Mouse (Mus musculus) heart, adult 2 months (tissue): Measurements from ENCODE around the gene Fam155a. TPM values are rescaled to one million over a fixed set of nuclear protein-coding genes. Genes with fewer than 3 reads are reported as not detected.

ENCODE experiments used
- DNase-seq, 2 experiments: peaks; one replicate each; pipeline ENCODE4 v3.0.0; 2021
- H3K27ac ChIP-seq: fragments of 200-600 bp; 2 replicates; pipeline ENCODE4 v1.8.1; 2022
- H3K27me3 ChIP-seq: fragments of 200-500 bp; 2 replicates; pipeline ENCODE4 v1.6.1; 2012; ENCODE audit warnings: mild to moderate bottlenecking, low read length, inconsistent platforms, mixed read lengths; ENCODE audit not compliant: control insufficient read depth, insufficient read depth
- H3K36me3 ChIP-seq: fragments of 200-500 bp; 2 replicates; pipeline ENCODE4 v1.6.1; 2012; ENCODE audit warnings: low read length, inconsistent platforms; ENCODE audit not compliant: control insufficient read depth, insufficient read depth
- H3K4me1 ChIP-seq: fragments of 200-500 bp; 2 replicates; pipeline ENCODE4 v1.6.1; 2011; ENCODE audit warnings: low read length; ENCODE audit not compliant: control insufficient read depth, insufficient read depth
- H3K4me3 ChIP-seq: fragments of 200-600 bp; 2 replicates; pipeline ENCODE4 v1.8.1; 2022
- H3K79me2 ChIP-seq: fragments of 200-500 bp; replicated peaks from 2 replicates; pipeline ENCODE4 v1.6.1; 2012; ENCODE audit warnings: mild to moderate bottlenecking, inconsistent platforms, low read length, moderate library complexity, mixed read lengths; ENCODE audit not compliant: control insufficient read depth, insufficient read depth
- H3K9ac ChIP-seq: fragments of 200-500 bp; 2 replicates; pipeline ENCODE4 v1.6.1; 2012; ENCODE audit warnings: low read depth, mild to moderate bottlenecking, control low read depth, inconsistent platforms, low read length, mixed read lengths
- CTCF ChIP-seq: fragments of 200-600 bp; IDR thresholded peaks from 2 replicates; pipeline ENCODE4 v1.8.1; 2022; ENCODE audit warnings: antibody characterized with exemption, mild to moderate bottlenecking, moderate library complexity
- EP300 ChIP-seq: fragments of 200-500 bp; IDR thresholded peaks from 2 replicates; pipeline ENCODE4 v1.6.1; 2011; ENCODE audit warnings: low read depth, low read length, control low read depth; ENCODE audit not compliant: insufficient read depth
- POLR2A ChIP-seq: fragments of 200-500 bp; IDR thresholded peaks from 2 replicates; pipeline ENCODE4 v1.6.1; 2011; ENCODE audit warnings: mild to moderate bottlenecking, low read depth, low read length, control low read depth; ENCODE audit not compliant: insufficient read depth
- WGBS: fragments of 180-500 bp; shearing (Covaris S2); methylation state at CpG from one replicate; pipeline ENCODE4 v1.1.7; 2018; 5-methylcytosine and 5-hydroxymethylcytosine counted together
- intact Hi-C: fragments of 180-260 bp; cut with DNase I; formaldehyde crosslinking; loops from one replicate; pipeline ENCODE4 v1.15.1; 2025
- polyA plus RNA-seq: library from polyadenylated mRNA; depleted of rRNA; stranded (reverse); fragments of >200 nt; gene quantifications from 2 replicates; pipeline ENCODE4 v1.2.3, GENCODE M21; 2012
- total RNA-seq, 2 experiments: library from RNA; stranded (reverse); gene quantifications; 2 replicates each; pipeline ENCODE4 v1.2.3; 2021

Fam155a gene
- total and polyA plus RNA-seq, 3 experiments: 0.08 TPM; not detected in 2

DNA sequence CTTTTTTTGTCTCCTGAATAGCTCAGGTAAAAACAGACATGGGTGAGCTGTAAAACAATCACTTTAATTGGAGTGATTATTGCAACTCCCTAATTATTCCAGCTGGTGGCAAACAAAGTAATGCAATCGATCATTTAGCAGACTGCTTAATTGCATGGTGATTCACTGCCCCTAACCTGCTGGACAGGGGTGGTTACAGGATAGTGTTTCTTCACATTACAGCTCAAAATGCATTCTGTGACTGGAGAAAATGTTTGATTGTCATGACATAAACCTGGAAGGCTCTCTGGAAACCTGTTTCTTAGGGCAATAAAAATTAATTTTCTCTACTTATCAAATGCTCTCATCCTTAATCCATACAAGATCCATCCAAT, 276.7 kb downstream of the Fam155a start:
- H3K4me3 ChIP-seq: no peak overlapping the region
- no peaks in the 10 kb centered on the region for H3K79me2 ChIP-seq
- TF ChIP-seq CTCF: no peak
- TF ChIP-seq POLR2A: no peak
- TF ChIP-seq EP300: no peak
- intact Hi-C loops: no loop called here
- H3K27ac ChIP-seq: no peak overlapping the region
- H3K4me1 ChIP-seq: no peaks in the 10 kb centered on the region
- 69% methylated on average over 1 of the region's 1 CpGs for WGBS
- no peak for DNase-seq
- no peak overlapping the region for H3K9ac ChIP-seq
- no peaks in the 10 kb centered on the region for H3K27me3 ChIP-seq
- no peaks in the 10 kb centered on the region for H3K36me3 ChIP-seq

- 64% methylated on average over 8 of the region's 8 CpGs for WGBS
- no peaks in the 10 kb centered on the region for H3K4me1 ChIP-seq
- H3K27me3 ChIP-seq: no peaks in the 10 kb centered on the region
- no peak overlapping the region for H3K4me3 ChIP-seq
- H3K36me3 ChIP-seq: no peaks in the 10 kb centered on the region
- no peak for DNase-seq
- no peaks in the 10 kb centered on the region for H3K79me2 ChIP-seq
- H3K27ac ChIP-seq: no peak overlapping the region
- TF ChIP-seq EP300 (no peak), POLR2A (no peak), CTCF (no peak)
- no peak overlapping the region for H3K9ac ChIP-seq
- intact Hi-C loops: no loop called here
Measured at GRCm38 (mm10) chr8:9493557-9494224, 277.3 kb downstream of the Fam155a start.

- intact Hi-C loops: no loop called here
- WGBS: 69% methylated on average over 5 of the region's 5 CpGs
- Histone ChIP-seq H3K79me2 (no peaks in the 10 kb centered on the region), H3K36me3 (no peaks in the 10 kb centered on the region), H3K4me1 (no peaks in the 10 kb centered on the region), H3K27ac (no peak overlapping the region), H3K4me3 (no peak overlapping the region), H3K9ac (no peak overlapping the region), H3K27me3 (no peaks in the 10 kb centered on the region)
- no peak for DNase-seq
- TF ChIP-seq POLR2A (no peak), CTCF (no peak), EP300 (no peak)
Measured at GRCm38 (mm10) chr8:9482565-9482964, 288.4 kb downstream of the Fam155a start.

DNA sequence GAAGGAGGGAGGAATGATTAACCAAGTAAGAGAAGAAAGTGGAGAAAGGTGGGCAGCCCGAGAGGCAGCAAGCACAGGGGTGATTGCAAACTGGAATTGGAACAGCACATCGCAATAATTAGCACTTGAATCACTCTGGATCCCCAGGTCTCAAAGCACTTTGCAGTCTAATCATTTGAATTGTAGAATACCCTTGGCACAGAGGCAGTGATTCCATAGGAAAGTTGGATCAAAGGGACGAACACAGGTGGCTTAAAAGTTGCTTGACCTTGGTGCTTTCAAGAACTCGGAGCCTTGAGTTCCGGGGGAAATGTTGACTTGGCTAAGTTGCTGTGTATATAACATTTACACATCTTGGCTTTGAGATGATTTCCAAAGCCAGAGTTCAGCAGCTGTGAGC, 299.7 kb downstream of the Fam155a start:
- H3K79me2 ChIP-seq: no peaks in the 10 kb centered on the region
- no peaks in the 10 kb centered on the region for H3K36me3 ChIP-seq
- no peak overlapping the region for H3K4me3 ChIP-seq
- H3K9ac ChIP-seq: no peak overlapping the region
- DNase-seq: no peak
- no peaks in the 10 kb centered on the region for H3K27me3 ChIP-seq
- no peak overlapping the region for H3K27ac ChIP-seq
- TF ChIP-seq CTCF (no peak), EP300 (no peak), POLR2A (no peak)
- no peaks in the 10 kb centered on the region for H3K4me1 ChIP-seq
- WGBS: 61% methylated on average over 5 of the region's 5 CpGs
- intact Hi-C loops: no loop called here

DNA sequence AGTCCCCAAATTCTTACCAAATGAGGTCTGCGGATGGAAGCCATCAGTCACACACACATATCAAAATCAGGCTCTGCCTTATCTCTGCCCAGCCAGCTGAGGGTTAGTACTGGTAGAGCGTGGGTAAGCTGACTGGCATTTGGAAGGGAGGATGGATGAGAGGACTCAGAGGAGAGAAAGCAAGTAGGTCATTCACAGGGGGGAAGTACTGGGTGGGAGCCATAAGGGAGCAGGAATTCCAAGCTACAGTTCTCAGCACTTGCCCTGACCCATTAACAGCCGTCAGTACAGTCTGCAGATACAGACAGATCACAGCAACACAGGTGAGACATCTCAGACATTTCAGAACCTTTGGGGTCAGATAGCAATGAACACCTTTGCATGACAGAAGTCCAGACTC, 300.8 kb downstream of the Fam155a start:
- no peak overlapping the region for H3K9ac ChIP-seq
- WGBS: 43% methylated on average over 3 of the region's 3 CpGs
- H3K4me1 ChIP-seq: no peaks in the 10 kb centered on the region
- no peaks in the 10 kb centered on the region for H3K27me3 ChIP-seq
- intact Hi-C loops: no loop called here
- DNase-seq: no peak
- TF ChIP-seq CTCF (no peak), POLR2A (no peak), EP300 (no peak)
- no peak overlapping the region for H3K4me3 ChIP-seq
- no peaks in the 10 kb centered on the region for H3K79me2 ChIP-seq
- no peak overlapping the region for H3K27ac ChIP-seq
- no peaks in the 10 kb centered on the region for H3K36me3 ChIP-seq

DNA sequence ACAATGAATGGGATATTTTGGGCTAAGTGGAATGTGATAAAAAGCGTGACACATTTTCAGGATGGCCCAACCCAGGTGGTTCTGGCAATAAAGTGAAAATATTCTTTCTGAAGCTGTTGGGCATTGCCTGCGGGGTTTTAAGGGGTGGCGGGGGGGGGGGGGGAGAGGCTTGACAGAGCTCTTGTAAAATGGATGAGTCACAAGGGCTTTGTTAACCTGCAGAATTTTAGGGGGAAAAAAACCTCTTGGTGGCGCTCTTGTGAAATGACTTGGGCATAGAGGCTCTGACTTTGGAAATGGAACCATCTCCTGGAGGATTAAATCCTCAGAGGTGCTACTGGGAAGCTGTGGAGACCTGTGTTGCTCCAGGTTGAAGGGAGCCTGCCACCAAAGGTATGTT, 309.9 kb downstream of the Fam155a start:
- DNase-seq: no peak
- intact Hi-C loops: no loop called here
- Histone ChIP-seq H3K27me3 (no peaks in the 10 kb centered on the region), H3K4me1 (no peaks in the 10 kb centered on the region), H3K9ac (no peak overlapping the region), H3K79me2 (no peaks in the 10 kb centered on the region), H3K36me3 (no peaks in the 10 kb centered on the region), H3K27ac (no peak overlapping the region), H3K4me3 (no peak overlapping the region)
- TF ChIP-seq CTCF: no peak
- no peak for TF ChIP-seq EP300
- no peak for TF ChIP-seq POLR2A
- WGBS: 54% methylated on average over 4 of the region's 4 CpGs
